Mouse (Mus musculus): Measurements from ENCODE around the gene Prrg3.
"Not testable (repeated sequence)": the region's sequence is repeated elsewhere in the genome, so short reads cannot be mapped to it uniquely, and the experiment has no call there.

Prrg3 gene

DNA sequence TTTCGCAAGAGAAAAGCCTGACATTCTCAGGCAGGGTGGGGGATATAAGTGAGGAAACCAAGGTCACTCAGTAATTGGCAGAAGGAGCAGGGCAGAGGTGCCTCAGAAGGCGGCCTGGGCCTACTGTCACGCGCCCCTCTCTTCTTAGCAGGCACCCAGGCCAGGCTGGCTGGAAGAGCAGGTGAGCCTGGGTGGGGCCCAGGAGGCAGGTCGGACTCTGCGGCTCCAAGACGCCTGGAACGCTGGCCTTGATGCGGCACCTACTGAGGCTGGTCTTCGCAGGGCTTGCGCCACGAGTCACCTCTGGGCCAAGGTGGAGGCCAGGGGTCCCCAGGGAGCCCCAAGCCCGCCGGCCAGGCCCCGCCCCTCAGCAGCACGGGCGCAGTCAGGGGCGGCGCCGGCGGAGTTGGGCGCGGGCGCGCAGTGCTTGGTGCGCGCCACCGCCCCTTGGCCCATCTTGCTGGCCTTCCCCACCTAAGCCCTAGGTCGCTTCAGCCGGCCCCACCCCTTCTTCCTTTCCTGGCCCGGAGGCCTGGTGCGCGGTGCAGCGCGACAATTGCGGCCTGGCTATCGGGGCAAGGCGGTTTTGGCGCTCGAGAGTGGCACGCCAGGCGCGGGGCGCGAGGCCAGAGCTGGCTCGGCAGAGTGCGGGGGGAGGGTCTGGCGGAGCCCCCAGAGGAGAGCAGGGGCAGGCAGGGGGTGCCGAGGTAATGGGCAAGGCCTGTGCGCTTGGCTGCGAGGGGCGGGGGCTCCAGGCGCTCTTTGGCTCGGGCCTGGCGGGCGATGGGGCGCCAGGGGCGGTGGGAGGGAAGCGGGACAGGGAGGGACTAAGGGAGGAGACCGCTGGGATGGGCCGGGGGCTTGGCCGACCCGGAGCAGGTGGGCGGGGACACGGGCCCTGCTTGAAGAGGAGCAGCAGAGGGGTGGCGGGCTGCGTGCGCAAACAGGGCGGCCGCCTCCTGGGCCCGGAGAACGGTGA lies at the start of gene Prrg3:
Gene Prrg3 (plus strand): TSS at position 552 of the 979 bp plus-strand sequence.
- DNase-seq (ENCODE audit: low spot score in 2 of 2) = peak; percentile 66 to 76

DNA sequence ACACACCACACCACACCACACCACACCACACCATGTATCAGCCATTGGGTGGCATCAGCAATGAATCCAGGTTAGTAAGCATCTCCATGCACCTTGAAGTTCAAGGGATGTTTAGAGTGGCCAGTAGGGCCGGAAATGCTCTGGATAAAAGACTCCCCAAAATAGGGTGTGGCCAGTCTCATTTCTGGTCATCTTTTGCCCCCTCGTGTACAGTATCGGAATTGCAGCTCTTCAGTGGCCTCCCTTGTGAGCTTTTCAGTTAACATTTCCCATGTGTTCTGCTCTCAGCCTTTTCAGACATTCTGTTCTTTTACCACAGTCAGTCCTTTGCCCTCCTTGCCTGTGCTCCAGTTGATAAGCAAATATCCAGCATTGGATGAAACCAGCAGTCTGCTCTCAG lies 15.8 kb upstream of the Prrg3 start:
- no peak for DNase-seq (ENCODE audit: low spot score in 2 of 2)

DNA sequence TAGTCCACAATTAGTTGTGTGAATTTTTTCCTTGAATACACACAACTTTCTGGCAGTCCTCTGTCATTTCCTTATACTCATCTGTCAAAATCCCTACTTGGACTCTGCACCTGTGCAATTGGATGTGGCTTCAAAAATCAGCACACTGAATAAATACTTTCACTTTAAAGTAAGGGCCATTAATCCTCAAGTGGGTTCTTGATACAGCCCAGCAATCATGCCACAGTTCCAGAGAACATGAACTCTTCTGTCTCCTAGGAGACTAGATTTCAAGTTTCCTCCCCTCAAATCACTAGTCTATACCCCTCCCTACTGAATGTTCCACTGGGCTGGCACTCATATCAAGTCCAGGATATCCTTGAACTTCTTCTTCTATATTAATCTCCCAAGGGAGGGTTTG lies 4.1 kb upstream of the Prrg3 start:
- no peak for DNase-seq (ENCODE audit: low spot score in 2 of 2)

DNA sequence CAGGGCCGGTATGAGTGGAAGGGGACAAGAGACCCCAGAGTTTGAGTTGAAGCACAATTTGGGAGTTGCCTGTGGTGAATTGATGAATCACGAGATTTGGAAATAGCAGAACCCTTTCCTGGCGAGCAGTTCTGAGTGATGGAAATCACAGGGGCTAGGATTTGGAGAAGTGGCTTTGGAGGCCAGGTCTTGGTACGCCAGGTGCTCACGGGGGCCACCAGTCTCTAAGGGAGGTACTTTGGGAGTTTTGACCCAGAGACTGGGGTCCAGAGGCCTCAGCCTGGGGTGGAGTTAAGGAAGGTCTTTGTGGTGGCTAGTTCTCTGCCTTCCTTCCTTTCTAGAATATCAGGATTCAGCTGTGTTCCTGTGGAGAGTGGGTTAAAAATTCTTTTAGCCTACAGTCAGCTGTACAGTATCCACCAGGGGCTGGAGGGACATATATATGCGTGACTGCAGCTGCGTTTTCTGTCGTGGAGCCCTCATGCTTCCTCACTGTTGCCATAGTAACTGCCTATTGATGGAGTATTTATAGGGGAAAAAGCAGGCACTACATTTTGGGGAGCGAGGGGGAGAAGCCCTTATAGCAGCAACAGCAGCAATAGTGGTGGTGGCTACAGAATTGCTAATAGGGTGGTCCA lies 970 bp downstream of the Prrg3 start:
- DNase-seq (ENCODE audit: low spot score in 2 of 2) = no peak

DNA sequence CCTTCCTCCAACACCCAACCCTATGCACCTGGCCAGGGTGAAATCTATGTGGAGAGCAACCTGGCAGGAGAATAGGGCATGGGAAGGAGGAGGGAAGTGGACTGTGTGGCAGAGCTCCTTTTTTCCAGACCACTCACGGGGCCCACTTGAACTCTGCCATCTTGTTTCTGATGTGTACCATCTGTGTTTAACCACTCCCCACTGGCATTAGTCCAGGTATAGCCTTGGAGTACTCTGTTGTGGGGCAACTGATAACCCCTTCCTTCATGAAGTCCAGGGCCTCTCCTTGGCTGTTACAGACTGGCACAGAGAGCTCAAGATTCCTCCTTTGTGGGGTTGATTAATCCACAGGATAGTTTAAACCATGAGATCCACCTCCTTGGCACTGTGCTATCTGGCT lies 5.8 kb downstream of the Prrg3 start:
- no peak for DNase-seq (ENCODE audit: low spot score in 2 of 2)

DNA sequence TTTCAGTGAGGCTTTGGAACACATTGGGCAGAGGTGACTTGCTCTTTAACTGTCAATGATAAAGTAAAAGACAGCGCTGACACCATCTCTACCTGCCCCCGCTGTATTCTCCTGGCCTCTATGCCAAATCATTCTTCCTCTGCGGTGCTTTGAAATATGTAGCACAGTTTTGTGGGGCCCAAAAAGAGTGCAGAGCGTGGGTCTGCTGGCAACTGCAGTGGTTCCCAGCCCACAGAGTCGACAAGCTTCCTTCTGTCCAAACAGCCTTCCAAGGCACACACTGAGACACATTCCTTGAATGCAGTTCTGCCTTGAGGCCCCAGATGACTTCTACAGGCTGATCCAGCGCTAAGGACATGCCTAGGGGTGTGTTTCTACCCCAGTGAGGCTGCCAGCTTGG lies 6.4 kb downstream of the Prrg3 start:
- DNase-seq (ENCODE audit: low spot score in 2 of 2) = no peak

DNA sequence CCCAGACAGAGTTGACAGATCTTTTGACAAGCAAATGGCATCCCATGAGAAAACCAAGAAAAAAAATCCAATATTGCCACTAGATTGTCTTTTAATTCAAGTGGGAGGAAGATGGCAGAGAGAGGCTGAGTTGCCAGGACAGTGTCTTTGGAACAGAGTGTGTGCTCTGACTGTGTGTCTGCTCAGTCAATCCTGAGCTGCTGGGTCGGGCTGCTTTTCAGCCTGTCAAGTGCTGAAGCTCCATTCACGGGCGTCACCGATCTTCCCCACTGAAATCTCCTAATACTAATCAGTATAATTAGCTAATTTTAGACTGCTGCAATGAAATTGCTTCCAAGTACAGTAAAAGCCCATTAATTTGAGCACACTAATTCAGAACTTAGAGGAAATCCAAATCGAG lies 8.9 kb downstream of the Prrg3 start:
- DNase-seq (ENCODE audit: low spot score in 2 of 2) = no peak

DNA sequence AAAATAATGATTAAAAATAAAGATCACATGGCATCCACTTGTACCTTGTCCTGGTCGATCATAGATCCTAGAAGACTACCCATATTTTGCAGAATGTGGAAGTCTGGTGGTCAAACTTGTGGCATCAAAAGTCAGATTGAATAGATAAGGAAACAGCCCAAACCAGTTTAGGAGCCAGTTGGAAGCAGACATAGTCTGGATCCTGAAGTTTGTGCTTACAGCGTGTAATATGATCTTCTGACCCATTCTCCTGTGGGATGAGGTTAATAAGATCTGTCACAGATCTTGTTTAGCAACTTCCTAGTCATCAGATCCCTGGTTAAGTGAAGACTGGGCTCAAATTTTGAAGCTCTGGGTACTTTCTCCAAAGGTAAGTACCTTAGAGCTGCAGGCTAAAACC lies 10.3 kb downstream of the Prrg3 start, which contains the start of gene Fate1:
Gene Fate1 (plus strand): TSS at position 301 of the 400 bp plus-strand sequence.
- no peak for DNase-seq (ENCODE audit: low spot score in 2 of 2)

DNA sequence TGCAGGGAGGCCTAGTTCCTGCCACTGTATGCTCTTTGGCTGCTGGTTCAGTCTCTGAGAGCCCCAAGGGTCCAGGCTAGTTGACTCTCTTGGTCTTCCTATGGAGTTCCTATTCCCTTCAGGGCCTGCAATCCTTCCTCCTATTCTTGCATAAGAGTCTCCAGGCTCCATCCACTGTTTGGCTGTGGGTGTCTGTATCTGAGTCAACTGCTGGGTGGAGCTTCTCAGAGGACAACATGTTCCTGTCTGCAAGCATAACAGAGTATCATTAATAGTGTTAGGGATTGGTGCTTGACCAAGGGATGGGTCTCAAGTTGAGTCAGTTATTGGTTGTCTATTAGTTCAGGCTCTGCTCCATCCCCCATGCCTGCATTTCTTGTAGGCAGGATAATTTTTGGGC lies 15.3 kb downstream of the Prrg3 start:
- not testable (repeated sequence) for DNase-seq (ENCODE audit: low spot score in 2 of 2)

DNA sequence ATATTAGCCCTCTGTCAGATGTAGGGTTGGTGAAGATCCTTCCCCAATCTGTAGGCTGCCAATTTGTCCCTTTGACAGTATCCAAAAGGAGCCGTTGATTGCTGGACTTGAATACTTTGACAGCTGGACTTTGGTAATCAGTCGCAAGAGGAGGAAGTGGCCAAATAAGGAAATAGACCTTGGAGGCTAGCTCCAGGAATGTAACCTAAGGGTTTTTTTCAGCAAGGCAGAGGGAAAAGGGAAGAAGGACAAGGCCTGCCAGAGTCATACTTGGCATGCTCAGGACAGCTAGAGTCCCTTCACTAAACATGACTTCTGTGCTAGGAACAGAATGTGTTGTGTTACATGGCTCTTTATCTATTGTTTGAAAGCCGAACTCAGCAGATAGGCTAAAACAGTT lies 18.0 kb downstream of the Prrg3 start:
- no peak for DNase-seq (ENCODE audit: low spot score in 2 of 2)

DNA sequence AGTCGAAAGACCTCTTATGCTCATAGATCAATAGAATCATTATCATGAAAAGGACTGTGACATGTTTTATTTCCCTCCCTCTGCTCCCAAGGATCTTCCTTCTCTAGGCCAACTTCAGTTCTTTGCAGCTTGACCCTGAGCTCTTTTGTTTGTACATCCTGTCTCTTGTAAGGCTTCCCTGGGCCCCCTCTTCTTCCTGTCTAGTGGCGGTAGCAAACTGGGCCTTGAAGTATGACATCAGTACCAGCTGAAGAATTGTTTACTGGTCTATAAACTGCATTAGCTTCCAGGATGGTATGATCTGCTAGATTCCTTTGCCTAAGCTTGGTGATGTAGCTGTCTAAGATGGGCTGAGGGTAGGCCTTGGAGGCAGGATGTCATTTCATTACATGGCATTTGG lies 18.9 kb downstream of the Prrg3 start:
- no peak for DNase-seq (ENCODE audit: low spot score in 2 of 2)

DNA sequence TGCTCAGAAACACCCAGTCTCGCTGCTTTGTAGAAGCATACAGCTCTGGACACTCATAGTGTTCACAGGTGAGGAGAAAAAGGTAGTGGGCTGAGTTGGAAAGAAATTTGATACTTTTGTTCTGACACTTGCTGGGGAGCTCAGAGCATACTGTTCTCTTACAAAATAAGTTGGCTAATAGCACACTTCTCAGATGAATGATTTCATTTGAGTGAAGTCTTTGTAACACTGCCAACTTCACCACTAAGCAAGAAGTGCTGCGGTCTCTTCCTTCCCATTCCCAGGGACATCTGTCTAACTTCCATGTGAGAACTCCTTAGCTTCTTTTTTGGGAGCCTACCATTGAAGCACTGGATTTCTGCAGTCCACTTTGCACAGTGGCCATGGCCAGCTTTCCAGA lies 20.8 kb downstream of the Prrg3 start:
- DNase-seq (ENCODE audit: low spot score in 2 of 2) = no peak

DNA sequence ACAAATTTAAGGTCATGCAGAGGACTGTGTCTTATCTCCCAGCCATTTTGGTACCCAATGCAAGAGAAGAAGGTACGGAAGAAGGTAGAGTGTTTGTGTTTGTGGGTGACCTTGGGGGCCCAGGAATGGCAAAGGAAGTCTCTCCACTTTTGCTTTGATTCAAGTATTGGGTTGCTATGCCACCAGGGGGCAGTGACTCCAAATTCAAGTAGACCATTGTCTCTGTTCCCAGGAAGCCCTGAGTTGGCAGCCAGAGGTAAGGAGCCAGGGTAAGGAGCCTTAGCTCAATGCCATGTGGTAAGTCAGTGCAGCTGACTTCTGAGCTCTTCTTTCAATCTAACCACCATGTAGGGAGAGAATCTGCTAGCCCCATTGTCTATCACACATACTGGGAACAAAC lies 21.4 kb downstream of the Prrg3 start:
- DNase-seq (ENCODE audit: low spot score in 2 of 2) = no peak

DNA sequence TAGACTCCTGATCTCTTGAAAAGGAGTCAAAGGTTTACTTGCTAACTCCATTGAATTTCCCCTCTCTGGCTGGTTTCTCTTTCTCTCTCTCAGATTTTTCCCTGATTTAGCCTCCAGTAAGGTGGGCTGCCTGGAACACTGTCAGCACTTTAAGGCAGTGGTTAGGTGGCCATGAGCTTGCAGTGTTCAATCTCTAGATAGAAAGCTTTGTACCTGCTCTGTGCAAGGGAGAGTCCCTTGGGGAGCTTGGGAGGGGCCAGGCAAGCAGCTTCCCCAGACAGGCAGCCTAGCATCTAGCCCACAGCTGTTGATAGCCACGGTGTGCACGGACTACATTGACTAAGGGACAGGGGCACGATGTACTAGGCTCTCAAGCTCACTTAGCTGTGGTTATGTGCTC lies 29.1 kb downstream of the Prrg3 start, which contains the start of gene Cnga2:
Gene Cnga2 (plus strand): TSS at position 301 of the 400 bp plus-strand sequence.
- DNase-seq (ENCODE audit: low spot score in 2 of 2) = no peak

DNA sequence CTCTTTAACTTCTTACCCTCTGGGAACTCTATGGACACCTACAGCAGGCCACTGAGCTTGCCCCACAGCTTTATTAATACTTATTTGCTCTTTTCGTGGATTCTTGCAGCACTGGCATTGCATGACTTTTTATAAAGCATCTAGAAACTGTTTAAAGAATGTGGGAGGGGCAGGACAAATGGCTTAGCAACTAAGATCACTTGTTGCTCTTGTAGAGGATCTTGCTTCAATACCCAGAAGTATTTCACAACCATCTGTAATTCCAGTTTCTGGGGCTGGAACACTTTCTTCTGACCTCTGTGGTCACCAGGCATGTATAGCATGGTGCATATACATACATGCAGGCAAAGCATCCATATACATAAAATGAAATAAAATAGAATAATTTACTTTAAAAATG lies 33.5 kb downstream of the Prrg3 start:
- DNase-seq (ENCODE audit: low spot score in 2 of 2) = no peak

DNA sequence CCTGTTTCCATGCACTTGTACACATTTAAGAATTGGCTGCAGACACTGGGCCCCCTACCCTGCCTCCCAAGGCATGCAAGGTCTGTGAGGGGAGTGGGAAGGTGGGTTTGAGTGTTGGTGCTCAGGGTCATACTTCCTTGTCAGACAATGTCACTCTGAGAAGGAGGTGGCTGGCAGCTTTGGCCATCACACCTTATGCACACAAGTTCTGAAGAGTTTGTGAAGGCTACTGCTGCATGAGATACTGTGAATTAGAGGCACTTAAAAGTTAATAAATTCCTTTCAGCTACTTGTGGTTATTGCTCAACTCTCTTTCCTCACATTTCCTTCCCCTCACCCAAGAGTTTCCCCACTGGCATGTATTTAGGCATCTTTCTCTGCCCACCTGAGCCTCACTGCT lies 47.5 kb downstream of the Prrg3 start:
- DNase-seq (ENCODE audit: low spot score in 2 of 2) = no peak

DNA sequence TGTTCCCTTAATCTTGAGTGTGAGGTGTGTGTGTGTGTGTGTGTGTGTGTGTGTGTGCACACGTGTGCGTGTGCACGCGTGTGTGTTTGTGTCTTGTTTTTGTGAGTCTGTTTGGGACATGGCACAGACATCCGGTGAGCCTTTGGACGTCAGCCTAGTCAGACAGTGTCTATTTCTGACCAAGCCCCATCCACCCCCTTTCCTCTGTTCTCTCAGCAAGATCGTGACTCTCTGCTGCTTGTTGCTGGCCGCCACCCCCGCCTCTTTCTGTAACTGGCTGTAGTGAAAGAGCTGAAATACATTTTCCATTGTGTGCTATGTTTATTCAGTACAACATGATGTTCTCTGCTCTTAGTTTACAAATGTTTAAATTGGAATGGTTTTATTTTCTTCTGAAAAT lies 49.8 kb downstream of the Prrg3 start:
- DNase-seq (ENCODE audit: low spot score in 2 of 2) = no peak

DNA sequence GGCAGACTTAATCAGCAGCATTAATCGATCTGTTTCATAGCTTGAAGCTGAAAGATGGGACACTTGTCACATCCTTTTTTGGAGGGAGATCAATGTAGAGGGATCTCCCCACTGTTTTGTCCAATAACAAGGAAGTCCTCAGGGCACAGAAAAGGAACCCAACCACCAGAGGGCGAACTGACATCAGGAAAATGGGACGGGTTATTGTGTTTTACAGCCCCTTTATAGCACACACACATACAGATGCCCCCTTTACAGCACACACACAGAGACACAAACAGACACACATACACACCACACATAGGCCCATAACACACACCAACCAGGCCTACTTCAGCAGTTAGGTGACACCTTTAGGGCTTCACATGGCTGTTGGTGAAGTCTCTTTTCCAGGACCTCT lies 50.4 kb downstream of the Prrg3 start:
- DNase-seq (ENCODE audit: low spot score in 2 of 2) = no peak

DNA sequence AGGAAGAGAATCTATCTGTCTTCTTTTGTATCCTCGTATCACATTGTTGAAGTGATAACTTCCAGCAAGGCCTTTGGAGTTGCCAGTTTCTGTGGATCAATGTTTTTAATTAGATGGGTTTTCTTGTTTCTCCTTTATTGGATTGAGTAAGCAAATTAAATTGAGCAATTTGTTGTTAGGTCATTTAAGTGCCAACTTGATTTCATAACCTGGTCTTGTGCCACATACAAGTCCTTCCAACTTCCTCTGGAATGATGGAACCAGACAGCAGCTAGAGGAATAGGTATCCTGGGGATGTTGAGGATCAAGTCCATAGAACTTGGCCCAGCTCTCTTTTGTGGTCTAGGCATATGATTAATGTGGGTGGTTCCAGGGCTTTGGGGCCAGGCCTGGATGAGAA lies 59.8 kb downstream of the Prrg3 start:
- no peak for DNase-seq (ENCODE audit: low spot score in 2 of 2)
